Mouse (Mus musculus): ENCODE measurements at regions not wholly inside any gene's neighbourhood (a gene's known extent, or its start where the extent isn't known, plus 50 kb on each side); places are given as distances from the start of the nearest gene placed in this dataset.

DNA sequence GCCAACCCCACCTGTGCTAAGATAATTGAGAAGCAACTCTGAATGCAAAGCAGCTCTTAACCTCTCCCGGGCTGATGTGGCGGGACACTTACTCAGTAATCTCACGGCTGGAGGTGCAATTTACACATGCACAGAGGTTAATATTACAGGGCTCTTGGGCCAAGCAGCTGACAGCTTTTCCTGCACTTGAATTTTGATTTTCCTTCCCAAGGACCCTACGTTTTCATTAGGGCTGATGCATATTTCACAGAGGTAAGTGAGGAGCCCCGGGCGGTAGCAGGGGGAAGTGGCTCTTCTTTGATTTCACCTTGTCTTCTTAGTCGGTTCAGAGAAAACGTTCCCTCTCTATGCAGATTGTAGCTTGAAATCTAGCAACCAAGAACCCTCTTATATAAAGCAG, 139.7 kb downstream of the 1700010I14Rik start:
- peaks cover 3% of the 10 kb centered on the region for H3K27me3 ChIP-seq (replicated peaks)
- dilution Hi-C loops (cut with MboI; ENCODE audit: extremely low pct_ligation_motif_present, extremely low pct_unique_long_range_greater_than_20kb, low sequenced_read_pairs) = no loop called here
- H3K9me3 ChIP-seq (replicated peaks; ENCODE audit: low read length) = no peaks in the 10 kb centered on the region
- in situ Hi-C loops (cut with MboI; ENCODE audit: low pct_ligation_motif_present, low pct_unique_long_range_greater_than_20kb, low sequenced_read_pairs) = no loop called here
- no peak overlapping the region for H3K27ac ChIP-seq (ENCODE audit: insufficient read depth, low read depth)
- no peak for DNase-seq (ENCODE audit: extremely low read depth)
- H3K4me3 ChIP-seq (replicated peaks in 1 of 3; ENCODE audit: low read depth in 2 of 3, low read length in 2 of 3, poor library complexity in 1 of 3) = no peak overlapping the region
- H3K9ac ChIP-seq (ENCODE audit: insufficient read depth, low read depth) = no peak overlapping the region
- no peaks in the 10 kb centered on the region for H3K4me1 ChIP-seq (ENCODE audit: control insufficient read depth in 1 of 2, insufficient read depth in 2 of 2)
- H3K36me3 ChIP-seq (replicated peaks in 1 of 2; ENCODE audit: control insufficient read depth in 1 of 2, insufficient read depth in 1 of 2, low read length in 1 of 2) = no peaks in the 10 kb centered on the region
- H3K4me2 ChIP-seq (ENCODE audit: insufficient read depth, low read depth, poor library complexity, severe bottlenecking) = no peak overlapping the region
- TF ChIP-seq SMC3 (IDR thresholded peaks at IDR 0.05; ENCODE audit: low read depth, low read length) (no peak), GABPA (IDR thresholded peaks at IDR 0.05; ENCODE audit: insufficient replicate concordance, low read depth, low read length) (no peak), CTCF (conservative IDR thresholded peaks at IDR 0.05 in 1 of 2, IDR thresholded peaks at IDR 0.05 in 1 of 2; ENCODE audit: low read depth in 2 of 2, low read length in 2 of 2) (no peak), MYC (IDR thresholded peaks at IDR 0.05; ENCODE audit: low read depth, low read length) (no peak), ZMIZ1 (IDR thresholded peaks at IDR 0.05; ENCODE audit: low read depth, low read length) (no peak), E2F4 (IDR thresholded peaks at IDR 0.05; ENCODE audit: insufficient replicate concordance, low read depth, low read length) (no peak), NRF1 (IDR thresholded peaks at IDR 0.05; ENCODE audit: low read depth, low read length) (no peak), CHD1 (IDR thresholded peaks at IDR 0.05; ENCODE audit: low read depth, low read length) (no peak), JUN (IDR thresholded peaks at IDR 0.05; ENCODE audit: insufficient read depth, low read depth, low read length) (no peak), PAX5 (IDR thresholded peaks at IDR 0.05; ENCODE audit: low read length) (no peak), UBTF (IDR thresholded peaks at IDR 0.05; ENCODE audit: low read depth, low read length) (no peak), ZNF384 (IDR thresholded peaks at IDR 0.05; ENCODE audit: low read depth, low read length) (no peak), MAX (IDR thresholded peaks at IDR 0.05; ENCODE audit: low read length) (no peak), SIN3A (IDR thresholded peaks at IDR 0.05; ENCODE audit: low read length) (no peak), JUND (conservative IDR thresholded peaks at IDR 0.05; ENCODE audit: low read depth, low read length) (no peak), MAZ (IDR thresholded peaks at IDR 0.05; ENCODE audit: low read depth, low read length) (no peak), MEF2A (IDR thresholded peaks at IDR 0.05; ENCODE audit: borderline replicate concordance, low read depth, low read length) (no peak), RCOR1 (conservative IDR thresholded peaks at IDR 0.05; ENCODE audit: low read depth, low read length) (no peak)
- H3K79me2 ChIP-seq (replicated peaks; ENCODE audit: control insufficient read depth, extremely low read depth, insufficient read depth, poor library complexity, severe bottlenecking) = no peaks in the 10 kb centered on the region

- Histone ChIP-seq H3K4me2 (ENCODE audit: insufficient read depth, low read depth, poor library complexity, severe bottlenecking) (no peak overlapping the region), H3K4me1 (ENCODE audit: control insufficient read depth in 1 of 2, insufficient read depth in 2 of 2) (no peaks in the 10 kb centered on the region), H3K9ac (ENCODE audit: insufficient read depth, low read depth) (no peak overlapping the region), H3K36me3 (replicated peaks in 1 of 2; ENCODE audit: control insufficient read depth in 1 of 2, insufficient read depth in 1 of 2, low read length in 1 of 2) (no peaks in the 10 kb centered on the region), H3K4me3 (replicated peaks in 1 of 3; ENCODE audit: low read depth in 2 of 3, low read length in 2 of 3, poor library complexity in 1 of 3) (no peak overlapping the region), H3K27me3 (replicated peaks) (no peaks in the 10 kb centered on the region), H3K27ac (ENCODE audit: insufficient read depth, low read depth) (no peak overlapping the region), H3K79me2 (replicated peaks; ENCODE audit: control insufficient read depth, extremely low read depth, insufficient read depth, poor library complexity, severe bottlenecking) (no peaks in the 10 kb centered on the region), H3K9me3 (replicated peaks; ENCODE audit: low read length) (no peaks in the 10 kb centered on the region)
- dilution Hi-C loops (cut with MboI; ENCODE audit: extremely low pct_ligation_motif_present, extremely low pct_unique_long_range_greater_than_20kb, low sequenced_read_pairs) (no loop called here), in situ Hi-C loops (cut with MboI; ENCODE audit: low pct_ligation_motif_present, low pct_unique_long_range_greater_than_20kb, low sequenced_read_pairs) (no loop called here)
- peak; percentile 41 for DNase-seq (ENCODE audit: extremely low read depth)
- TF ChIP-seq RAD21 (IDR thresholded peaks at IDR 0.05; ENCODE audit: low read depth, low read length) (peak; percentile 49), SMC3 (IDR thresholded peaks at IDR 0.05; ENCODE audit: low read depth, low read length) (peak; percentile 64), IRF4 (IDR thresholded peaks at IDR 0.05; ENCODE audit: low read depth, low read length) (no peak), CTCF (conservative IDR thresholded peaks at IDR 0.05 in 1 of 2, IDR thresholded peaks at IDR 0.05 in 1 of 2; ENCODE audit: low read depth in 2 of 2, low read length in 2 of 2) (peak; percentile 50 to 73), MYC (IDR thresholded peaks at IDR 0.05; ENCODE audit: low read depth, low read length) (no peak), MAZ (IDR thresholded peaks at IDR 0.05; ENCODE audit: low read depth, low read length) (no peak)
These were observed 157.6 kb downstream of the 1700010I14Rik start for GRCm38 (mm10) chr17:9145605-9146223.

Measured in CH12.LX (cell line).